Mouse (Mus musculus): ENCODE results near the gene 6330409D20Rik. TPM values are rescaled to one million over a fixed set of nuclear protein-coding genes. Genes with fewer than 3 reads are reported as not detected.

6330409D20Rik gene
- polyA plus RNA-seq, 1 experiment from 2014 or later, result 0.30 TPM

DNA sequence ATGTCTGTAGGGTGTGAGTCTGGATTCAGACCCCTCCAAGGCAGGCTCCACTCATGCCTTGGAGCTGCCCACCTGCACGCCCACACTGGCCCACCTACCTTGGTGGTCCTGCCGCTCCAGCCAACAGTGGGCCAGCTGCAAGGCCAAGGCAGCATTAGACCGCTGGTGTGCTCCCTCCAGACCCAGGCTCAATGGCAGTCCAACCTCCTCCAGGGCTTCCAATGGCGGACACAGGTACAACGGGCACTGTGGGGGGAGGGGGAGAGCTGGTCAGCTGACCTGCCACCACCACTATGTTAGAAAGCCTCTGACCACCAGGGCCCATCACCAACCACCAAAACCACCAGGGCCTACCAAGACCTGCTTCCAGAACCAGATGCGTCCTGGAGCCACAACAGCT lies 54.2 kb downstream of the 6330409D20Rik start:
- WGBS, result 85% methylated on average over 6 of the region's 6 CpGs

DNA sequence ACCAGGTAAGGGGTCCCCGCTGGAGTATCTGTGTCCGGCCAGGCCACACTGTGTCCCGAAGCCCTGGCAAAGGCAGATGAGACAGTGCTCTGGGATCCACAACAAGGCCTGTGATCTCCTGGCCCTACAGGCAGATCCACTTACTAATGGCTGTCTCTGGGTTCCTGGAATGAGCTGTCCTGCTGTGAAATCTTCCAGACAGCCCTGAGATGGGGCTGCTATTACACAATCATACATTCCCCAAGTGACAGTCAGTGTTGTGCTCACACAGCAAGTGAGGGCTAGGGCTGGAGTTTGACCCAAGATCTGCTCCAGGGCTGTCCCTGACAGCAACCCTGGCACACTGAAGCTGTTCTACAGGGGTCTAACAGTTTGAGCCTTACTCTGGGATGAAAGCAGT lies 55.0 kb downstream of the 6330409D20Rik start:
- H3K4me1 ChIP-seq (ENCODE audit: insufficient read depth, low read depth, low read length), result no peaks in the 10 kb centered on the region
- ATAC-seq (peak; percentile 67), DNase-seq (ENCODE audit: low spot score) (peak; percentile 82)
- H3K4me3 ChIP-seq (ENCODE audit: low read depth, low read length), result no peak overlapping the region
- 95% methylated on average over 3 of the region's 3 CpGs for WGBS
- no peak overlapping the region for H3K9ac ChIP-seq (replicated peaks; ENCODE audit: low read depth)
- H3K9me3 ChIP-seq (ENCODE audit: low read length), result no peaks in the 10 kb centered on the region
- TF ChIP-seq CTCF (IDR thresholded peaks at IDR 0.05) (no peak), EP300 (IDR thresholded peaks at IDR 0.05) (no peak)
- no peak overlapping the region for H3K27ac ChIP-seq (ENCODE audit: low read length)
- no peaks in the 10 kb centered on the region for H3K27me3 ChIP-seq (replicated peaks; ENCODE audit: insufficient read depth, low read length)
- H3K4me2 ChIP-seq (replicated peaks; ENCODE audit: low read depth, low read length), result no peak overlapping the region
- peaks cover 8% of the 10 kb centered on the region; the same call in 1 of the 2 replicates for H3K36me3 ChIP-seq (ENCODE audit: insufficient read depth, low read length)

More for the DNA sequence above, 54.2 kb downstream of the 6330409D20Rik start:
- DNase-seq (ENCODE audit: low spot score) (no peak), ATAC-seq (no peak)
- no peaks in the 10 kb centered on the region for H3K9me3 ChIP-seq (ENCODE audit: low read length)
- H3K4me1 ChIP-seq (ENCODE audit: insufficient read depth, low read depth, low read length), result no peaks in the 10 kb centered on the region
- no peak overlapping the region for H3K27ac ChIP-seq (ENCODE audit: low read length)
- H3K4me2 ChIP-seq (replicated peaks; ENCODE audit: low read depth, low read length), result no peak overlapping the region
- no peak for TF ChIP-seq EP300 (IDR thresholded peaks at IDR 0.05)
- TF ChIP-seq CTCF (IDR thresholded peaks at IDR 0.05), result no peak
- H3K9ac ChIP-seq (replicated peaks; ENCODE audit: low read depth), result no peak overlapping the region
- no peaks in the 10 kb centered on the region for H3K27me3 ChIP-seq (replicated peaks; ENCODE audit: insufficient read depth, low read length)
- H3K4me3 ChIP-seq (ENCODE audit: low read depth, low read length), result no peak overlapping the region
- peaks cover 7% of the 10 kb centered on the region; the same call in 1 of the 2 replicates for H3K36me3 ChIP-seq (ENCODE audit: insufficient read depth, low read length)

DNA sequence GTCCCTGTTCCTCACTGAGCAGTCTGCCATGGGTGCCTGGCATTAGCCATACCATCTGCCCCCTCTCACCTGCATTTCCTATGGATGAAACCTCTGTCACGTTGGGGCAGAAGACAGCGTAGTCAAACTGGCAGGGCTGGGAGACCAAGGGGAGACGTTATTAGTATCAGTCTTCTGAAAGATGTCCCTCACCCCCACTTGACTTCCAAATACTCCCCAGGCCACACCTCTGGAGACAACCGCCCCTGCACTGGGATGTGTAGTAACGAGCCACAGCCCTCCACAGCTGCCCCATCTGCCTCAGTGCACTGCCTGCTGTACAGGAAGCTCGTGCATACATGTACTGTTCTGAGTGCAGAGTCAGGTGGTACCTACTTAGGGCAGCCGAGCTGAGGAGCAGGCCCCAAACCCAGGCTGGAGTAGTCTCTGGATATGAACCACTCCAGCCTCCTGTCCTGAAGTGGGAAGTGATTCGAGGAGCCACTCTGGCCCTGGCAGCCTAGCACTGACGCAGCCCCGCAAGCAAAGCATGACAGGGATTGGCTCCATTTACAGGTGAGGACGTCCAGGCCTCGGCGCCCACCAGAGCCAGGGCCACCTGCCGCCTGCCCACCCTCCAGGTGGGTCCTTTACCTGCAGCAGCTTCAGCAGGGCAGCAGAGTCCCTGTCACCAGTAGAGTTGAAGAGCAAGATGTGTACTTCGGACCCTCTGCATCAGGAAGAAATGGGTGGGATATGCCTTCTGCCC lies 56.0 kb downstream of the 6330409D20Rik start:
- Histone ChIP-seq H3K9ac (replicated peaks; ENCODE audit: low read depth) (no peak overlapping the region), H3K27me3 (replicated peaks; ENCODE audit: insufficient read depth, low read length) (no peaks in the 10 kb centered on the region), H3K9me3 (ENCODE audit: low read length) (no peaks in the 10 kb centered on the region), H3K4me3 (ENCODE audit: low read depth, low read length) (no peak overlapping the region), H3K36me3 (ENCODE audit: insufficient read depth, low read length) (peaks cover 8% of the 10 kb centered on the region; the same call in 1 of the 2 replicates), H3K4me2 (replicated peaks; ENCODE audit: low read depth, low read length) (no peak overlapping the region), H3K27ac (ENCODE audit: low read length) (no peak overlapping the region), H3K4me1 (ENCODE audit: insufficient read depth, low read depth, low read length) (no peaks in the 10 kb centered on the region)
- ATAC-seq (no peak), DNase-seq (ENCODE audit: low spot score) (no peak)
- WGBS, result 84% methylated on average over 15 of the region's 15 CpGs
- no peak for TF ChIP-seq CTCF (IDR thresholded peaks at IDR 0.05)
- TF ChIP-seq EP300 (IDR thresholded peaks at IDR 0.05), result no peak

DNA sequence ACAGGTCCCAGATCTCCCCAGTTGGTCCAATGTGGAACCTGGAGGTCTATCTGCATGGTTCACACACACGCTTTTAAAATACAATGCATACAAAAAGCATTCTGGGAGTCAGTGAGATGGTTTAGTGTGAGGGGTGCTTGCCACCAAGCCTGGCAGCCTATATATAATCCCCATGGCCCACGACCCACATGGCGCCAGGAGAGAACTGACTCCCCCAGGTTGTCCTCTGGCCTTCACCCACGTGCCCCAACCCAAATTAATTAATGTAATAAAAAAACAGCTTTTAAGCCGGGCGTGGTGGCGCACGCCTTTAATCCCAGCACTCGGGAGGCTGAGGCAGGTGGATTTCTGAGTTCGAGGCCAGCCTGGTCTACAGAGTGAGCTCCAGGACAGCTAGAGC lies 57.1 kb downstream of the 6330409D20Rik start:
- Histone ChIP-seq H3K27ac (ENCODE audit: low read length) (no peak overlapping the region), H3K27me3 (replicated peaks; ENCODE audit: insufficient read depth, low read length) (no peaks in the 10 kb centered on the region), H3K4me3 (ENCODE audit: low read depth, low read length) (no peak overlapping the region), H3K4me2 (replicated peaks; ENCODE audit: low read depth, low read length) (no peak overlapping the region), H3K4me1 (ENCODE audit: insufficient read depth, low read depth, low read length) (no peaks in the 10 kb centered on the region), H3K9me3 (ENCODE audit: low read length) (no peaks in the 10 kb centered on the region), H3K9ac (replicated peaks; ENCODE audit: low read depth) (no peak overlapping the region), H3K36me3 (ENCODE audit: insufficient read depth, low read length) (peaks cover 8% of the 10 kb centered on the region; the same call in 1 of the 2 replicates)
- no peak for TF ChIP-seq EP300 (IDR thresholded peaks at IDR 0.05)
- ATAC-seq (no peak), DNase-seq (ENCODE audit: low spot score) (no peak)
- WGBS, result 94% methylated on average over 10 of the region's 10 CpGs

DNA sequence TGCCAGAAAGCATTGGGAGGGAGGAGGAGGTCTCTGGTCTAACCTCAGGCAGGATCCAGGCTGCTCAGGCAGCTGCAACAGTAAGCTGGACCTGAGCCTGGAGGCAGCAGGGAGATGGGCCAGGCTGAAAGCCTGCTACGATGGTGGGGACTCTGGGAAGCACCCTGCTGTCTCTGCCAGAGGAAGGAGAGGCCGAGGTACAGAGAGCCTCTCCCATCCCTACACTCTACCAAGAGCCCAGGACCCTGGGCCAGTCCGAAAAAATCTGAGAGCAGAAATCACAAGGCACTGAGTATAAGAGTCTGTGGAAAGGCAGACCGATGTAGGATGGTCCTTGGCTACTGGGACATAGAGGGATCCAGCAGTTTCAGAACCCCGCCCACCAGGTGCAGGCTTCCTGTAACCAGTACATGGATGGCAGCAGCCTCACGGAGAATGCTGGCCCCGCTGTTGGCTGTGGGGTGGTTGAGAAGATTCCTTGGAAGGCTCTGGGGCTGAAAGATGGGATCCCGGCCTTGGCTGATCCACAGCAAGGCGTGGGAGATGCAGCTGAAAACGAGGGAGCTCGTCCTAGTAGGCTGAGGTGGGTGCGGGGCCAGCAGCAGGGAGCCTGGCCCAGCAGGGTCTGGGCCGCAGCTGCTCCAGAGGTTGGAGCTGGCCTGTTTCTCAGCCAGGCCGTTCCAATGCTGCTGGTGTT lies 57.9 kb downstream of the 6330409D20Rik start:
- TF ChIP-seq CTCF (IDR thresholded peaks at IDR 0.05), result no peak
- TF ChIP-seq EP300 (IDR thresholded peaks at IDR 0.05), result no peak
- H3K36me3 ChIP-seq (ENCODE audit: insufficient read depth, low read length), result peaks cover 14% of the 10 kb centered on the region; the same call in 1 of the 2 replicates
- no peak overlapping the region for H3K9ac ChIP-seq (replicated peaks; ENCODE audit: low read depth)
- no peaks in the 10 kb centered on the region for H3K4me1 ChIP-seq (ENCODE audit: insufficient read depth, low read depth, low read length)
- H3K27me3 ChIP-seq (replicated peaks; ENCODE audit: insufficient read depth, low read length), result no peaks in the 10 kb centered on the region
- H3K27ac ChIP-seq (ENCODE audit: low read length), result no peak overlapping the region
- ATAC-seq, result no peak
- H3K4me2 ChIP-seq (replicated peaks; ENCODE audit: low read depth, low read length), result no peak overlapping the region
- DNase-seq (ENCODE audit: low spot score), result no peak
- H3K4me3 ChIP-seq (ENCODE audit: low read depth, low read length), result no peak overlapping the region
- H3K9me3 ChIP-seq (ENCODE audit: low read length), result no peaks in the 10 kb centered on the region
- WGBS, result 83% methylated on average over 14 of the region's 14 CpGs

MicroRNAs within 50 kb of the gene (microRNA counts, 519-probe panel; counts per million panel counts)
- not detected for microRNA mmu-miR-2861

Small RNA genes lying within 50 kb of the gene (microRNA-seq; reads per million reads assigned to microRNA genes)
- gene Mir2861 (not detected), gene Mir3960 (not detected), gene Mir8093 (not detected)

Other genes starting within 250 kb of the 6330409D20Rik start
- 8.0 and 8.4 TPM in 2 replicates for gene Fam102a, start 205.7 kb downstream of the 6330409D20Rik start, polyA plus RNA-seq (2015; fragmentation: Nextera tagmentation; extraction: Ambion mirVana)
- 103 and 112 TPM in 2 replicates for gene Dpm2, start 170.2 kb downstream of the 6330409D20Rik start, polyA plus RNA-seq (2015; fragmentation: Nextera tagmentation; extraction: Ambion mirVana)
- not detected in 2 replicates for gene Pip5kl1, start 166.2 kb downstream of the 6330409D20Rik start, polyA plus RNA-seq (2015; fragmentation: Nextera tagmentation; extraction: Ambion mirVana)
- gene 9430097D07Rik, start 165.3 kb downstream of the 6330409D20Rik start, polyA plus RNA-seq (2015; fragmentation: Nextera tagmentation; extraction: Ambion mirVana), result not detected in 2 replicates
- gene St6galnac4, start 153.9 kb downstream of the 6330409D20Rik start, polyA plus RNA-seq (2015; fragmentation: Nextera tagmentation; extraction: Ambion mirVana), result 32.0 and 38.9 TPM in 2 replicates
- gene St6galnac6, start 141.3 kb downstream of the 6330409D20Rik start, polyA plus RNA-seq (2015; fragmentation: Nextera tagmentation; extraction: Ambion mirVana), result 13.4 and 14.4 TPM in 2 replicates
- gene Ak1, start 119.3 kb downstream of the 6330409D20Rik start, polyA plus RNA-seq (2015; fragmentation: Nextera tagmentation; extraction: Ambion mirVana), result 31.7 and 36.3 TPM in 2 replicates
- gene Eng, start 94.4 kb downstream of the 6330409D20Rik start, polyA plus RNA-seq (2015; fragmentation: Nextera tagmentation; extraction: Ambion mirVana), result 118 and 130 TPM in 2 replicates
- gene Fpgs, start 36.9 kb downstream of the 6330409D20Rik start, polyA plus RNA-seq (2015; fragmentation: Nextera tagmentation; extraction: Ambion mirVana), result 12.6 and 15.6 TPM in 2 replicates
- 62.8 and 68.7 TPM in 2 replicates for gene Cdk9, start 27.9 kb downstream of the 6330409D20Rik start, polyA plus RNA-seq (2015; fragmentation: Nextera tagmentation; extraction: Ambion mirVana)
- gene Sh2d3c, start 20.0 kb downstream of the 6330409D20Rik start, polyA plus RNA-seq (2015; fragmentation: Nextera tagmentation; extraction: Ambion mirVana), result 51.8 and 53.5 TPM in 2 replicates
- 60.9 and 63.5 TPM in 2 replicates for gene Tor2a, start 16.2 kb upstream of the 6330409D20Rik start, polyA plus RNA-seq (2015; fragmentation: Nextera tagmentation; extraction: Ambion mirVana)
- 1.8 and 2.4 TPM in 2 replicates for gene Ttc16, start 34.6 kb upstream of the 6330409D20Rik start, polyA plus RNA-seq (2015; fragmentation: Nextera tagmentation; extraction: Ambion mirVana)
- gene Ptrh1, start 34.8 kb upstream of the 6330409D20Rik start, polyA plus RNA-seq (2015; fragmentation: Nextera tagmentation; extraction: Ambion mirVana), result 2.9 and 3.3 TPM in 2 replicates
- 2.2 and 5.2 TPM in 2 replicates for gene Cfap157, start 43.4 kb upstream of the 6330409D20Rik start, polyA plus RNA-seq (2015; fragmentation: Nextera tagmentation; extraction: Ambion mirVana)
- 22.2 and 22.4 TPM in 2 replicates for gene Stxbp1, start 106.2 kb upstream of the 6330409D20Rik start, polyA plus RNA-seq (2015; fragmentation: Nextera tagmentation; extraction: Ambion mirVana)
- gene Fam129b, start 135.1 kb upstream of the 6330409D20Rik start, polyA plus RNA-seq (2015; fragmentation: Nextera tagmentation; extraction: Ambion mirVana), result 121 and 150 TPM in 2 replicates
- gene Rpl12, start 220.5 kb upstream of the 6330409D20Rik start, polyA plus RNA-seq (2015; fragmentation: Nextera tagmentation; extraction: Ambion mirVana), result 78.4 and 82.5 TPM in 2 replicates
- 5.8 and 6.3 TPM in 2 replicates for gene Lrsam1, start 220.6 kb upstream of the 6330409D20Rik start, polyA plus RNA-seq (2015; fragmentation: Nextera tagmentation; extraction: Ambion mirVana)
- gene Slc2a8, start 241.1 kb upstream of the 6330409D20Rik start, polyA plus RNA-seq (2015; fragmentation: Nextera tagmentation; extraction: Ambion mirVana), result 19.5 and 20.1 TPM in 2 replicates